Mouse (Mus musculus) liver, postnatal 0 days (tissue): ENCODE measurements at regions not wholly inside any gene's neighbourhood (a gene's known extent, or its start where the extent isn't known, plus 50 kb on each side); places are given as distances from the start of the nearest gene placed in this dataset.
"Not testable (repeated sequence)": the region's sequence is repeated elsewhere in the genome, so short reads cannot be mapped to it uniquely, and the experiment has no call there.

Experiments
- ATAC-seq: fragments of 200-750 bp; cut with Nextera tagmentation; 2 replicates; pipeline ENCODE4 v1.8.0; 2017; ENCODE audit warnings: mild to moderate bottlenecking, moderate library complexity
- DNase-seq: peaks from one replicate; pipeline ENCODE4 v3.0.0-alpha.2; 2016
- H3K27ac ChIP-seq: fragments of 300-500 bp; sonication (generic); 2 replicates; pipeline ENCODE4 v1.5.1; 2014; ENCODE audit warnings: antibody characterized with exemption, moderate library complexity, mild to moderate bottlenecking, low read depth
- H3K27me3 ChIP-seq: fragments of 300-500 bp; sonication (generic); 2 replicates; pipeline ENCODE4 v1.6.1; 2014; ENCODE audit warnings: low read length, control low read depth, mixed read lengths; ENCODE audit not compliant: insufficient read depth
- H3K36me3 ChIP-seq: fragments of 300-500 bp; sonication (generic); replicated peaks from 2 replicates; pipeline ENCODE4 v1.6.1; 2014; ENCODE audit warnings: mild to moderate bottlenecking, control low read depth, low read length, moderate library complexity, mixed read lengths; ENCODE audit not compliant: insufficient read depth
- H3K4me1 ChIP-seq: fragments of 300-500 bp; sonication (generic); 2 replicates; pipeline ENCODE4 v1.6.1; 2014; ENCODE audit warnings: antibody characterized with exemption, mild to moderate bottlenecking, control low read depth; ENCODE audit not compliant: insufficient read depth
- H3K4me2 ChIP-seq: fragments of 300-500 bp; sonication (generic); 2 replicates; pipeline ENCODE4 v1.6.1; 2014; ENCODE audit warnings: low read depth, mild to moderate bottlenecking, low read length, moderate library complexity, mixed read lengths
- H3K4me3 ChIP-seq: fragments of 300-500 bp; sonication (generic); 2 replicates; pipeline ENCODE4 v1.5.1; 2014; ENCODE audit warnings: low read depth, low read length
- H3K9ac ChIP-seq: fragments of 300-500 bp; sonication (generic); replicated peaks from 2 replicates; pipeline ENCODE4 v1.6.1; 2014; ENCODE audit warnings: mild to moderate bottlenecking, moderate library complexity
- H3K9me3 ChIP-seq: fragments of 300-500 bp; sonication (generic); 2 replicates; pipeline ENCODE4 v1.6.1; 2016; ENCODE audit warnings: mild to moderate bottlenecking, control low read depth, low read length, mixed read lengths
- CTCF ChIP-seq: sonication (generic); IDR thresholded peaks from 2 replicates; pipeline ENCODE4 v1.5.1; 2016; ENCODE audit warnings: antibody characterized with exemption, low read depth
- EP300 ChIP-seq: IDR thresholded peaks from 2 replicates; pipeline ENCODE4 v1.6.1; 2016; ENCODE audit warnings: antibody characterized with exemption, low read depth, mild to moderate bottlenecking
- WGBS: fragments of 180-500 bp; shearing (Covaris S2); extraction: QIAGEN DNeasy Blood & Tissue Kit; methylation state at CpG from one replicate; pipeline ENCODE4 v1.1.7; 2014; ENCODE audit not compliant: insufficient replicate concordance; 5-methylcytosine and 5-hydroxymethylcytosine counted together

- no peaks in the 10 kb centered on the region for H3K9me3 ChIP-seq
- H3K4me2 ChIP-seq = no peak overlapping the region
- H3K36me3 ChIP-seq = no peaks in the 10 kb centered on the region
- DNase-seq (no peak), ATAC-seq (no peak)
- no peak for TF ChIP-seq EP300
- no peak for TF ChIP-seq CTCF
- no peak overlapping the region for H3K9ac ChIP-seq
- H3K4me1 ChIP-seq = no peaks in the 10 kb centered on the region
- no peak overlapping the region for H3K4me3 ChIP-seq
- WGBS = 62% methylated on average over 10 of the region's 10 CpGs
- no peak overlapping the region for H3K27ac ChIP-seq
- no peaks in the 10 kb centered on the region for H3K27me3 ChIP-seq
These were observed 466.4 kb downstream of the Isl1 start for GRCm38 (mm10) chr13:115843121-115843520.

GRCm38 (mm10) chr13:115836203-115836768 is 473.2 kb downstream of the Isl1 start:
- Histone ChIP-seq H3K4me3 (no peak overlapping the region), H3K36me3 (no peaks in the 10 kb centered on the region), H3K4me2 (no peak overlapping the region), H3K9me3 (no peaks in the 10 kb centered on the region), H3K27ac (no peak overlapping the region), H3K9ac (no peak overlapping the region), H3K27me3 (no peaks in the 10 kb centered on the region), H3K4me1 (no peaks in the 10 kb centered on the region)
- ATAC-seq = no peak
- TF ChIP-seq CTCF (no peak), EP300 (no peak)
- DNase-seq = no peak
- WGBS = 67% methylated on average over 6 of the region's 6 CpGs

DNA sequence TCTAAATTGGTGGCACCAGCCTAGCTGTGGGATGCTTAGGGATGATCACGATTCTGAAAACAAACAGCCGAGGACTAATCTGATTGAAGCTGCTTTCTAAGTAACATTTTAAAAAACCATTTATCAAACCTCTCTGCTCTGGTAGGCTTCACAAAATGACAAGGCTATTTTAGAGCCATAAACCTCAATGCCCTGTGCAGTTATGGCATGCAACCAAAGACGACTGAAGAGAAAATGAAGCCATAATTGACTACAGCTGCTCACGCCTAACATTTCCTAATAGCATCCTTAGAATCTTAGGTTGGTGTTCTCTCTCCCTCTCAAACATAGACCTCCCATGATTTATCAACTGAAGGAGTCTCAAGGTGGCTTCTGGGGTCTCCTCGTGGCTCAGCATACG is 484.3 kb downstream of the Isl1 start:
- no peak for ATAC-seq
- WGBS = 69% methylated on average over 6 of the region's 6 CpGs
- no peak for DNase-seq

GRCm38 (mm10) chr13:115822527-115822926 is 487.0 kb downstream of the Isl1 start:
- Histone ChIP-seq H3K4me2 (no peak overlapping the region), H3K9ac (no peak overlapping the region), H3K4me1 (no peaks in the 10 kb centered on the region), H3K27ac (no peak overlapping the region), H3K9me3 (no peaks in the 10 kb centered on the region), H3K4me3 (no peak overlapping the region), H3K27me3 (no peaks in the 10 kb centered on the region), H3K36me3 (no peaks in the 10 kb centered on the region)
- no peak for DNase-seq
- WGBS = 38% methylated on average over 1 of the region's 1 CpGs
- ATAC-seq = no peak
- TF ChIP-seq EP300 = no peak

More for the DNA sequence above, 484.3 kb downstream of the Isl1 start:
- Histone ChIP-seq H3K9ac (no peak overlapping the region), H3K9me3 (no peaks in the 10 kb centered on the region), H3K4me1 (no peaks in the 10 kb centered on the region), H3K27me3 (no peaks in the 10 kb centered on the region), H3K27ac (no peak overlapping the region), H3K36me3 (no peaks in the 10 kb centered on the region), H3K4me2 (no peak overlapping the region), H3K4me3 (no peak overlapping the region)
- TF ChIP-seq CTCF = no peak
- TF ChIP-seq EP300 = no peak

DNA sequence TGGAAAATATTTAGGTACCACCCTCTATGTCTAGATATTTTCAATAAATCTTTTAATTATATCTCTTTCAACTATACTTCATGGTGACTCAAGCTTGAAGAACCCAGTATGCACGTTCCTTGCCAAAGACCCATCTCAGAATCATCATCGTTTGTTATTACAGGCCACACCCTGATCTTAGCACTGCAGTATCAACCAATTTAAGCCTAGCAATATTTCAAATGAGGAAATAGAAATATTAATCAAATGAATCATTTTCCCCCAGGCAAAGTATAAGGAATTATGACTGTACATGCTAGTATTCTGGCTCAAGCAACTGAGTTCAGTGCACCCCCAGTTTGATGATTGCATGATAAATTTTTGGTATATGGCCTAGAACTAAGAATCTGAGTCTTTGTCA is 495.3 kb downstream of the Isl1 start:
- no peak for TF ChIP-seq CTCF
- no peak for TF ChIP-seq EP300
- Histone ChIP-seq H3K9ac (no peak overlapping the region), H3K36me3 (no peaks in the 10 kb centered on the region), H3K4me3 (no peak overlapping the region), H3K27ac (no peak overlapping the region), H3K27me3 (no peaks in the 10 kb centered on the region), H3K4me1 (no peaks in the 10 kb centered on the region), H3K9me3 (no peaks in the 10 kb centered on the region), H3K4me2 (no peak overlapping the region)
- DNase-seq (no peak), ATAC-seq (no peak)
- 60% methylated on average over 2 of the region's 2 CpGs for WGBS

GRCm38 (mm10) chr13:115799294-115799693 is 510.2 kb downstream of the Isl1 start:
- no peaks in the 10 kb centered on the region for H3K27me3 ChIP-seq
- no peak for TF ChIP-seq CTCF
- TF ChIP-seq EP300 = no peak
- H3K9me3 ChIP-seq = no peaks in the 10 kb centered on the region
- ATAC-seq (no peak), DNase-seq (no peak)
- H3K4me3 ChIP-seq = no peak overlapping the region
- no peaks in the 10 kb centered on the region for H3K4me1 ChIP-seq
- no peak overlapping the region for H3K27ac ChIP-seq
- H3K36me3 ChIP-seq = no peaks in the 10 kb centered on the region
- 44% methylated on average over 2 of the region's 2 CpGs for WGBS
- no peak overlapping the region for H3K4me2 ChIP-seq
- no peak overlapping the region for H3K9ac ChIP-seq

DNA sequence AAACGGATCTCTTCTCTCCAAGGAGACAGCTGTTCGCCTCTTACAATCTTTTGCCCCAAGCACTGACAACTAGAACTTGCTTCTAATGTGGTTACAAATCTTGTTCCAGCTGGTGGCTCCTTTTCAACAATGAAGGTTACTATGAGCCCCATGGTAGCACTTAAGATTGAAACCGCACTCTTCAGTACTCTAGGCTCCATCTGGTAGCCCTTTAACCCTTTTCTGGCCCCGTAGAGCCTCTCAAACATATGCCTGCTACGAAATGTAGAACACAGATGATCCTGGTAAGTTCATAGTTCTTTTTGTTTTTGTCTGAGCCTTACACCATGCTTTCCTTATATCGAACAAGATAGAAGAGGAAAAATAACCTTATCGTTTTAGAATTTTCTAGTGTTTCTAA is 558.2 kb downstream of the Isl1 start:
- WGBS = 68% methylated on average over 7 of the region's 7 CpGs
- TF ChIP-seq CTCF (no peak), EP300 (no peak)
- DNase-seq (no peak), ATAC-seq (no peak)
- Histone ChIP-seq H3K4me1 (no peaks in the 10 kb centered on the region), H3K4me2 (no peak overlapping the region), H3K4me3 (no peak overlapping the region), H3K27me3 (no peaks in the 10 kb centered on the region), H3K36me3 (no peaks in the 10 kb centered on the region), H3K9ac (no peak overlapping the region), H3K27ac (no peak overlapping the region), H3K9me3 (no peaks in the 10 kb centered on the region)

DNA sequence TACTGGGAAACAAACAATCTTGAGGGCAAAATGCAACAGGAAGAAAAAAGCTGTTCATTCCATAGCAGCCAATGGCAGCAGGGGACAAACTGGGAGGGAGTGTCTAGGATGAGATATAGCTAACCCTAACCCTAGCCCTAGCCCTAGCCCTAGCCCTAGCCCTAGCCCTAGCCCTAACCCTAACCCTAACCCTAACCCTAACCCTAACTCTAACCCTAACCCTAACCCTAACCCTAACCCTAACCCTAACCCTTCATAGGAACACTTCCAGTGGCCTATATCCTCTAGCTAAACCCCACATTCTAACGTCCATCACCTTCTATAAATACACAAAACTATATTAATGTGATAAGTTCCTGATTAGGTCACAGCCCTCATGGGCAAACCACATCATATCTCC is 567.4 kb downstream of the Isl1 start:
- not testable (repeated sequence) for H3K27ac ChIP-seq, H3K4me1 ChIP-seq, H3K9me3 ChIP-seq, H3K4me2 ChIP-seq, H3K27me3 ChIP-seq, H3K36me3 ChIP-seq, H3K9ac ChIP-seq, ATAC-seq, DNase-seq, H3K4me3 ChIP-seq
- WGBS = 69% methylated on average over 1 of the region's 1 CpGs
